Mouse (Mus musculus) common myeloid progenitor, adult 5-6 weeks (primary cell): ENCODE measurements around the gene Axdnd1. TPM values are rescaled to one million over a fixed set of nuclear protein-coding genes. Genes with fewer than 3 reads are reported as not detected.

Source experiments
- ATAC-seq: replicated peaks from 2 replicates; pipeline ENCODE4 v1.8.0; 2016; ENCODE audit warnings: low read depth, mild to moderate bottlenecking, moderate TSS enrichment, inconsistent platforms; ENCODE audit not compliant: poor library complexity, severe bottlenecking
- total RNA-seq: library from RNA; stranded (forward); fragments of 200-1000, 187-1606 nt; gene quantifications from 2 replicates; pipeline ENCODE4 v1.2.3, GENCODE M21; 2017

Axdnd1 gene
- total RNA-seq: 0.37 TPM in 1 of 2 replicates, not detected in the other

- peak; percentile 93 for ATAC-seq
These were observed at the start of gene Axdnd1 for GRCm38 (mm10) chr1:156420671-156421297. TSS of gene Axdnd1 (minus strand) at chr1:156421159.

GRCm38 (mm10) chr1:156470557-156470956 lies 49.6 kb upstream of the Axdnd1 start:
- no peak for ATAC-seq

- ATAC-seq: no peak
These were observed 47.6 kb upstream of the Axdnd1 start for GRCm38 (mm10) chr1:156468576-156468975.

- no peak for ATAC-seq
These were observed 46.8 kb upstream of the Axdnd1 start for GRCm38 (mm10) chr1:156467655-156468255.

- ATAC-seq: no peak
These were observed 44.0 kb upstream of the Axdnd1 start for GRCm38 (mm10) chr1:156464963-156465362.

GRCm38 (mm10) chr1:156463981-156464853 lies 43.3 kb upstream of the Axdnd1 start:
- no peak for ATAC-seq

GRCm38 (mm10) chr1:156462273-156462991 lies 41.5 kb upstream of the Axdnd1 start:
- ATAC-seq: peak; percentile 50; the same call in 1 of the 2 replicates

GRCm38 (mm10) chr1:156461036-156461435 lies 40.1 kb upstream of the Axdnd1 start:
- no peak for ATAC-seq

- no peak for ATAC-seq
These were observed 39.3 kb upstream of the Axdnd1 start for GRCm38 (mm10) chr1:156460216-156460615.

- peak; percentile 95 for ATAC-seq
These were observed 38.7 kb upstream of the Axdnd1 start for GRCm38 (mm10) chr1:156459690-156460089.

- no peak for ATAC-seq
These were observed 37.6 kb upstream of the Axdnd1 start for GRCm38 (mm10) chr1:156458391-156459060.

GRCm38 (mm10) chr1:156455005-156455758 lies 34.2 kb upstream of the Axdnd1 start:
- no peak for ATAC-seq

- no peak for ATAC-seq
These were observed 33.4 kb upstream of the Axdnd1 start for GRCm38 (mm10) chr1:156454384-156454783.

GRCm38 (mm10) chr1:156453876-156454275 lies 32.9 kb upstream of the Axdnd1 start:
- no peak for ATAC-seq

- no peak for ATAC-seq
These were observed 29.5 kb upstream of the Axdnd1 start for GRCm38 (mm10) chr1:156450478-156450877.

GRCm38 (mm10) chr1:156449691-156450090 lies 28.7 kb upstream of the Axdnd1 start:
- no peak for ATAC-seq

- no peak for ATAC-seq
These were observed 28.1 kb upstream of the Axdnd1 start for GRCm38 (mm10) chr1:156449089-156449488.

GRCm38 (mm10) chr1:156445049-156445448 lies 24.1 kb upstream of the Axdnd1 start:
- ATAC-seq: no peak

GRCm38 (mm10) chr1:156442776-156443175 lies 21.8 kb upstream of the Axdnd1 start:
- no peak for ATAC-seq
